Mouse (Mus musculus): Measurements from ENCODE around the gene Cxcr5.

Gene Cxcr5

DNA sequence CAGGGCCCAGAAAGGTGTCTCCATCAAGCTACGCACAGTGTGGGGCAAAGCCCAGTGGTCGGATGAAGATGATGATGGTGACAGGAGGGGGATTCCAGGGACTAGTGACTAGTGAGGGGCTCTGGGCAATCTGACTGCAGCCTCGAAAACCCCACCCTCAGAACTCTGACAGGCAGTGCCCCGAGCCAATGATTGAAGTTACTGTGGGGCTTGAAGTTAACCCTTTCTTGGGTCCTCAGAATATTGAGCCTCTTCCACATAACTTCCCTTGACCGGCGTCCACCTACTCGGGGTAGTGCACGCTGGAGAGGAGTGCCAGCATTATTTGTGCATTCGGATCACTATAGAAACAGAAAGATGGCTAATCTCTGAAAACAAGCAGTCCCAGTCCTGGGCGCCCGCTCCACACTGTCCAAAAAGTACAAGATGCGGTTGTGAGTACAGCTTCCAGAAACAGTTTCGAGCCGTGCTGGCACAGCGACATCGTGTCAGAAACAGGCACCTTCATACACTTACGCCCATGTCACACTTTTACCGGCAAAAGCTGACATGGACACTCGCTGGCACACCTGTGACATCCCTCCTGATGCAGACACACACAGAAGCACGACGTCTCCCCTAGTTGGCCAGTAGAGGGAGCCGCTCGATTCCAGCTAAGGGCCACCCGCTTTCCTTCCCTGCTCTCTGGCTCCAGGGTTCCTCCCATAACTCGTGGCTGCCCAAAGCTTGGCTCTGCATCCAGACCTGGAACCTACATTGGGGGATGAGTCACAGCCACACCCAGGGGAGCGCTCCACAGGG lies 81.8 kb downstream of the Cxcr5 start:
- DNase-seq (ENCODE audit: low spot score in 2 of 2): peak; percentile 54 to 75

DNA sequence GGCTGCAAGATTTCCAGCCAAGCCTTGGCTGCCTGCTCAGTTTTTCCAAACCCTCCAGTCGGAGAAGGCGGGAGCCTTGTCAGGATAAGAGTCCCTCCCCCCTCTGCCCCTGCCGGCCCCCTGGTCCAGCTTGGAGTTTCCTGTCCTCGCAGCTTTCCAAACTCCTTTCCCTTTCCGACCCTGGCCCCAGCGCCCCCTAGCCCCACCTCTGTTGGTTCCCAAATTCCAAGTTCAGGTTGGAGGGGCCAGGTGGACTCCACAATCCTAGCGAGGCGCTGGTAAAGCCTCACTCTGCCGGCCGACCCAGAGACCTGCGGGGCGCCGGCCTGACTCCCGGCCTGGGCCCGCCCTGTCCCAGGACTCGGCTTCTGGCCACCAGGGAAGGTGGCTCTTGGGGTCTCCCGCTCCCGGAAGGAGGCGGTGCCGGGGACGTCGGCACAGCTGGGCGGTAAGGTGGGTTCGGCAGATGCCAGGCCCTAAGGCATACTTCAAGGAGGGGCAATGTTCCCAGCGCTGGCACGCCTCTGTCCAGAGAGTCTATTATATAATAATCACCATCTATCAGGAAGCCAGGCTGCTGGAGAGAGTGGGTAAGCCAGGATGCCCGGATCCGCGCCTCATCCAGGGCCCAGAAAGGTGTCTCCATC lies 82.6 kb downstream of the Cxcr5 start:
- peak in 1 of 2 experiments; percentile 40 for DNase-seq (ENCODE audit: low spot score in 2 of 2)

DNA sequence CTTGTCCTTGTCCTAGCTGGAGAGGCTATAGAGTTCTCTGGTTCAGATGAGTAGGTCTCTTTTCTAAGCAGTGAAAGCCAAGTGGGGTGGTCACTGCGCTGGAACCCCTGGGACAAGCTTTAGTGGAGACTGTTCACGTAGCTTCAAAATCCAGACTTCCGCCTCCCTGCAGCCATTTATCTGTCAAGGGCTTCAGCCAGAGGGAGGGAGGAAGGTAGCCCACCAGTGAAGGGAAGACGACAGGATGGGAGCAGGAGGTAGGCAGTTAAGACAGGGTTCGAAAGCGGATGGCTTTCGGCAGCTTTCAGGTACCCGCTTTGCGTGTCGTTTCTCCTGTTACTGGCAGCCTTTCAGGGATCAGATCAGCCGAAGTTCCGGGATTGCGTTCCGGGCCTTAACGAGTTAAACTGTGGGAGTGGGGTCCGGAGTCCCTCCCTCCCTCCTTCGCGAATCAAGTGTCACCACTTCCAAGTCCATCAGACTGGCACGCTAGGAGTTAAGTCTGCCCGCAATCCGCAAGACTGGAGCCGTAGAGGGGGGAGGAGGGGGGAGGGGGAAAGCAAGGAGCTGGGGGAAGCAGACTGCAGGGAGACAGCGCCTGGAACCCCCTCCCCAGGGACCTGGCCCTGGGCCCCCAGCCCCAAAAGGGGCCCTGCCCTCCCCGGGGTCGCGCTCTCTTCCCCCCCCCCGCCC lies 83.3 kb downstream of the Cxcr5 start:
- DNase-seq (ENCODE audit: low spot score in 2 of 2): peak in 1 of 2 experiments; percentile 36

DNA sequence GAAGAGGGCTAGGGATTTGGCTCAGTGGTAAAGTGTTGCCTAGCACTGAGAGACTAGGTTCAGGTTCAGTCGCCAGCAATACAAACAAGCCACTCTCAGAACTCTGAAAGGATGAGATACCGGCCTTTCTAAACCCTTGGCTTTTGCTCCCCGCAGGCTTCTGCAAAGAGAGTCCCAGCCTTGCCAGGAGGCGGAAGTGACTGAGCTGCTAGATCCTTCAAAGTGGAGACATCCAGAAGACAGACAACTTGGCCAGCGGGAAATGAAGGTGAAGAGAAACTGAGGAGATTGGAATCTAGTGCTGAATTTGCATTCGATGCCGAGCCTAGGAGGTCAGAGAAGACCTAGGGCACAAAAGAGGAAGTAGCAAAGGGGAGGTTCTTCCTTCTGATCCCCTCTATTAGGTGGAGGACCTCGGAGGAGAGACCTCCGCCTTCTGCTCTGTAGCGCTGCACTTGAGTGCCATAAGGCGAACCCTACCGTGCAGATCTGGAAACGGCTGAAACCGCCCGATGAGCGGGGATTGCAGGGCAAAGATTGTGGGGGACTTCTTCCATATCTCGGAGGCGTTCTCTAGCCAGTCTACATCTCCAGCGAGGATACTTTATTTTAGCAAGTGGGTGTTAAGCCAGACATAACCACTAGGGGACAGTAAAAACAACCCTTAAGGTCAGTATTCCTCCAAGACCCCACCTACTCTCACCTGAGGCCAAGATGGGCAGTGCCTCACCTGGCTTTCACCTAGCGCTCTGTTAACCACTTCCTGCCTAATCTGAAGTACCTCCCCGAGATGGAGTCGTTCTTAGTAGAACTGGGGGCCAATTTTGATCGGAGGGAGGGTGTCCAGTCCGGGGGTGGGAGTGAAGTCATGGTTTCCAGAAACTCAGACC lies 84.1 kb downstream of the Cxcr5 start:
- peak; percentile 14 to 54 for DNase-seq (ENCODE audit: low spot score in 2 of 2)

DNA sequence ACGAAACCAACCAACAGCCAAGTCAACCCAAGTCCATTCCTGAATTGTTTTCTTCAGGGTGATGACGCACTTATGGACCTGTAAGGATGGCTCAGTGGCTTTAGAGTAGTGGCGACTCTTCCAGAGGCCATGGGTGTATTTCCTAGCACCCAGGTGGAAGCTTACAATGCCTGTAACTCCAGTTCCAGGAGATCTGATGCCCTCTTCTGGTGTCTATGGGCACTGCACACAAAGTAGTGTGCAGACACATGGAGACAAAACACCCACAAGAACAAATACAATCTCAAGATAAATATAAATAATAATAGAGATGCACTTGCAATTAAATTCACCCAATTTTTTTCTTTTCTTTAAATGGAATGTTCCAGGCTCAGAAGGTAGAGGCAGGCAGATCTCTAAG lies 85.7 kb downstream of the Cxcr5 start:
- DNase-seq (ENCODE audit: low spot score in 2 of 2): no peak

DNA sequence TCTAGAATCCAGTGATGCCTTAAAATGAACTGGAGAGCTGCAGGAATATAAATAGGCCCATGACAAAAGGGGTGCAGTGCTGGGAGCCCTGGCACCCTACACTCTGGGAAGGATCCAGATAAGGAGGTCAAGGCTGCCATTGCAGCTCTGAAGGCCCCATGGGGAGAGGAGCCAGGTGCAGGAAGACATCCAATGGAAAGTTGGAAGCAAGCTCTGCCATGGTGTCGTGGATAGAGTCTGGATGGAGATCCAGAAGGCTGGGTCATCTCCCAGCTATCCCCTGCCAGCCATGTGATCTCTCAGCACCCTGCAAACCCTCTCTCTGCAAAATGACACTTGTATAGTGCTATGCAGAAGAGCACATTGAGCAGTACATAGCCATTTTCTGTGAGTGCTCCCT lies 87.3 kb downstream of the Cxcr5 start:
- DNase-seq (ENCODE audit: low spot score in 2 of 2): no peak

DNA sequence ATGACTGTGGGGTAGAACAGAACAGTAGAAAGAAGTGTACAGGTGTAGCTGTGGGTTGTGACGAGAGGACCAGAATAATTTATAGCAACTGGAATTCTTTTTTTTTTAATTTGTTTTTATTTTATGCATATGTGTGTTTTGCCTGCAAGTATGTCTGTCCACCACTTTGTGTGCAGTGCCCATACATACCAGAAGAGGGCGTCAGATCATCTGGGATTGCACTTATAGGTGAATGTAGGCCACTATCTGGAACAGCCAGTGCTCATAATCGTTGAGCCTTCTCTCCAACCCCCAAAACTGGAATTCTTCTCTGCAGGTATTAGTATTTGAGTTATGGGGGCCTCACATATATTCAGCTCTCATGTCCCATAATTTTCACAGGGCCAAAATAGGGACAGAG lies 88.5 kb downstream of the Cxcr5 start:
- DNase-seq (ENCODE audit: low spot score in 2 of 2): no peak

DNA sequence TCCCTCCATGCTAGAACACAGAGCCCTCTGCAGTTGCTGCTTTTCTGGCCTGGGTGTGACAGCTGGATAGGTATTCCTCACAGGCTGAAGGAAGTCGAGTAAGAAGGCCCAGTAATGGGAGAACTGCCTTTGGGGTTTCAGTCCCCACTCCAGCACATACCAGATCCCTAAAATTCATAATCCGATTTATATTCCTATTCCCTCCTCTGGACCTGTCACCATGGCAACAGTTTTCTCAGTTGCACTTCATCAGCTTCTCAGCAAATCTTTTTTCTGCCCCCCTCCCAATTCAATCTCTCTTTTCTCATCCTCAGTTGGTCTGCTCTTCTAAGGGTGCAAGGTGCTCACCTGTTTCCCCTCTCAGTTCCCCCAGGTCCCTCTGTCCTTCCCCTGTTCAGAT lies 92.9 kb downstream of the Cxcr5 start:
- DNase-seq (ENCODE audit: low spot score in 2 of 2): no peak

DNA sequence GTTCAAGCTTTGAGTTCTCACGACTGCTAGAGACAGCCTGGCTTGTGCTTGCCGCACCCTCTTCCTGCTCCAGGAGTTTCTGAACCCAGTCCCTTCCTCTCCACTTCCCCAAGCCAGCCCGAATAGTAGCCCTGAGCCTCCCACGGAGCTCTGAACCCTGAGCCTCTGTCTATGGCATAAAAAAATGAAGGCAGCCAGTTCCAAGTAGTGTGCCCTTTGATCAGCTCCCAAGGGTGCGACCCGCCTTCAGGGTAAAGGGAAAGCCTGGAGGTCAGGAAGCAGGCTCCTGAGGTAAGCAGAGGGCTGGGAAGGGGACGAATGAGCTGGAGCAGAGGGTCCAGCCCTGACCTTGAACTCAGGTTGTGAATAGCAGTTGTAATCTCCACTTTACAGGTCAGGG lies 93.5 kb downstream of the Cxcr5 start:
- DNase-seq (ENCODE audit: low spot score in 2 of 2): no peak

DNA sequence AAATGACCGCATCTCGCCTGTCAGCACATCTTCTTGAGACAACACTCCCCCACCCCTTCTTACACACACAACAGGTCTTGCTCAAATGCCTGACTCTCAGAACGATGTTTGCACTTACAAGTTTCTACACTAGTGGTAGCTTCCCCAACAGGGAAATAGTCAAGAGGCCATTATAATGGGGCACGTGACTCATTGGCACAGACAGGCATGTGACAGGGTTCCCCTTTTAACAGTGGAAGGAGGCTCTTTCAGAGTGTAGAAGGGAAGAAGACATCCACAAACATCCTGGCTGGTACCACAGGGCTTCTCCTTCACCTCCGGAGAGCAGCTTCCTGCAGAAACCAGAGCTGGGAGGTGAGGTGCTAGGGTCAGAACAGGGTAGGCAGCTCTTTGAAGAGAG lies 99.7 kb downstream of the Cxcr5 start:
- DNase-seq (ENCODE audit: low spot score in 2 of 2): no peak

Data from spleen, postnatal 10 days (tissue).